Comparison of ENCODE assay signal across 8 mouse cellular contexts in the genomic region with DNA sequence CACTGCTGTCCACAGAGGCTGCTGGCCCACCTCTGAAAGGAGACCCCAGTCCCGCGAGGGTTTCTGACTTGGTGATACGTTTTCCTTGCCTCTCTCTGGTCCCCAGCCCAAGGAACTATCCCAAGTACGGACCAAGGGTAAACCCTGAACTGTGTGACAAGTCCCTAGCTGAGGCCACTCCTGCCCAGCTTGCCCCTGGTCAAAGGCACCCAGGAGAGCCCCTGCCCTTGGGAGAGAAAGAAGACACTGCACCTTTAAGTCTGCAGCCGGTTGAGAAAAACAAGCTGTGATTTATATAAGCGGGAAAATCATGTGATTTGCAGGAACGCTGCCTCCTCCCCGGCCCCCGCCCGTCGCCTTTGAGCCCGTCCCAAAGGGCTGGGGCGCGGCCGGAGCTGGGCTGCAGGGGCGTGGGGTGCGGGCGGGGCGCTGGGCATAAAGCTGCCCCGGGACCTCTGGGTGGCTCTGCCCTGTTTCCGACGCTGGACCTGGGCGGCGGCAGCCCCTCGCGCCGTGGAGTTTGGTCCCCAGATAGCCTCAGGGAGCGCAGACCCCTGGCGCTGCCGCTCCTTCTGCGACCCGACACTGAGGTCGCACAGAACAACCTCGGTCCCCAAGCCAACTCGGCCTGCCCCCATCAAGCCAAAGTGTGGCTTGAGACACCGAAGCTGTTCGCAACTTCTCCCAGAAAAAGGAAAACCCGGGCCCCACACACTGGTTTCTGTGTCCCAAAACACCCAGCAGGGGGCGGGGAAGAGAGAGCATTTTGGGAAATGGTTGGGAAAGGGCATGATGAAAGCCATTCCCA. TPM values are rescaled to one million over a fixed set of nuclear protein-coding genes. Genes with fewer than 3 reads are reported as not detected.
DNase-seq lines count a peak whose midpoint lies in the region; ATAC-seq and TF ChIP-seq lines count a peak whose summit lies in the region.

No protein-coding gene starts in this region.

- peak; percentile 39 for TF ChIP-seq EP300 in lung, postnatal 0 days (IDR thresholded peaks at IDR 0.05)

- peak; percentile 62 for ATAC-seq in hindbrain, embryonic 11.5 days (ENCODE audit: low FRiP score)
- ATAC-seq in lung, postnatal 0 days, result peak; percentile 90

- H3K27me3 ChIP-seq in hindbrain, embryonic 11.5 days (ENCODE audit: control insufficient read depth, insufficient read depth, low read length), result peaks cover 19% of the 10 kb centered on the region
- H3K27me3 ChIP-seq in lung, postnatal 0 days (replicated peaks; ENCODE audit: insufficient read depth, low read length), result no peaks in the 10 kb centered on the region

- under 1% methylated on average over 37 of the region's 39 CpGs for WGBS in hindbrain, embryonic 11.5 days
- WGBS in lung, postnatal 0 days, result 4% methylated on average over 39 of the region's 39 CpGs

- H3K27ac ChIP-seq in hindbrain, embryonic 11.5 days (ENCODE audit: low read depth, low read length), result no peak overlapping the region
- H3K27ac ChIP-seq in lung, postnatal 0 days (ENCODE audit: low read length), result peak overlapping the region; percentile 97

- H3K9ac ChIP-seq in hindbrain, embryonic 11.5 days (ENCODE audit: low read depth, low read length), result peak overlapping the region; percentile 68
- peak overlapping the region; percentile 66 for H3K9ac ChIP-seq in lung, postnatal 0 days (replicated peaks; ENCODE audit: low read depth)

- no peaks in the 10 kb centered on the region for H3K9me3 ChIP-seq in hindbrain, embryonic 11.5 days (ENCODE audit: control insufficient read depth, low read length)
- no peaks in the 10 kb centered on the region for H3K9me3 ChIP-seq in lung, postnatal 0 days (ENCODE audit: low read length)

- no peaks in the 10 kb centered on the region for H3K36me3 ChIP-seq in hindbrain, embryonic 11.5 days (ENCODE audit: control insufficient read depth, insufficient read depth, low read length)
- H3K36me3 ChIP-seq in lung, postnatal 0 days (ENCODE audit: insufficient read depth, low read length), result no peaks in the 10 kb centered on the region

- peak overlapping the region; percentile 97 for H3K4me2 ChIP-seq in hindbrain, embryonic 11.5 days (replicated peaks; ENCODE audit: low read depth, low read length)
- peak overlapping the region; percentile 75 for H3K4me2 ChIP-seq in lung, postnatal 0 days (replicated peaks; ENCODE audit: low read depth, low read length)

- peak; percentile 77 for TF ChIP-seq CTCF in lung, postnatal 0 days (IDR thresholded peaks at IDR 0.05)

- H3K4me1 ChIP-seq in hindbrain, embryonic 11.5 days (replicated peaks; ENCODE audit: control insufficient read depth, insufficient read depth, low read length), result peaks cover 12% of the 10 kb centered on the region; the same call in 1 of the 2 replicates
- H3K4me1 ChIP-seq in lung, postnatal 0 days (ENCODE audit: insufficient read depth, low read depth, low read length), result peaks cover 18% of the 10 kb centered on the region

- peak overlapping the region; percentile 56 for H3K4me3 ChIP-seq in hindbrain, embryonic 11.5 days (ENCODE audit: low read depth, low read length)
- H3K4me3 ChIP-seq in lung, postnatal 0 days (ENCODE audit: low read depth, low read length), result peak overlapping the region; percentile 46

- DNase-seq in WW6 (ENCODE audit: low read depth, low spot score), result peak; percentile 49
- peak; percentile 92 for DNase-seq in cerebellum, adult 9-10 months
- peak; percentile 56 to 87 for DNase-seq in frontal cortex, adult 2 months (ENCODE audit: extremely low spot score in 1 of 2, low spot score in 1 of 2)
- peak; percentile 89 for DNase-seq in hindbrain, embryonic 11.5 days (ENCODE audit: low spot score)
- peak; percentile 84 to 87 for DNase-seq in layer of hippocampus, postnatal 10 days (ENCODE audit: low spot score in 2 of 2)
- peak; percentile 96 for DNase-seq in lung, postnatal 0 days (ENCODE audit: low spot score)
- DNase-seq in retina, embryonic 14.5 days (ENCODE audit: low spot score), result peak; percentile 78
- DNase-seq in B cell, adult 2 months, result no peak

RNA-seq across cellular contexts. Expression of a gene that starts 27.1 kb away (rescaled TPM):
- polyA plus RNA-seq in frontal cortex, adult 2 months (2012; rRNA removed), result 9.5 and 10.7 TPM in 2 replicates
- 14.3 TPM in 2 replicates for polyA plus RNA-seq in hindbrain, embryonic 11.5 days (2014; fragmentation: Nextera tagmentation; extraction: Ambion mirVana)
- total RNA-seq in layer of hippocampus, postnatal 10 days (2021), result 10 to 100 TPM in 1 of 2 experiments, 1 to 10 TPM in 1; 7.4 to 10.3 TPM
- polyA plus RNA-seq in lung, postnatal 0 days (2015; fragmentation: Nextera tagmentation; extraction: Ambion mirVana), result 6.7 and 7.4 TPM in 2 replicates

RNA-seq across cellular contexts. Expression of a gene that starts 50.3 kb away (rescaled TPM):
- 78.3 and 79.7 TPM in 2 replicates for polyA plus RNA-seq in frontal cortex, adult 2 months (2012; rRNA removed)
- polyA plus RNA-seq in hindbrain, embryonic 11.5 days (2014; fragmentation: Nextera tagmentation; extraction: Ambion mirVana), result 38.7 and 40.3 TPM in 2 replicates
- total RNA-seq in layer of hippocampus, postnatal 10 days (2021), result 10 to 100 TPM; 78.9 to 88.9 TPM
- 63.9 and 67.9 TPM in 2 replicates for polyA plus RNA-seq in lung, postnatal 0 days (2015; fragmentation: Nextera tagmentation; extraction: Ambion mirVana)

Comparison
In these comparisons a context has a peak if more than half of its experiments do, and no peak if none do; other contexts are left out.
1. DNase-seq: peak in WW6 (single experiment), cerebellum, adult 9-10 months (single experiment), frontal cortex, adult 2 months (2 of 2), hindbrain, embryonic 11.5 days (single experiment), layer of hippocampus, postnatal 10 days (2 of 2), lung, postnatal 0 days (single experiment) and retina, embryonic 14.5 days (single experiment); none in B cell, adult 2 months (0 of 2).